Comparison of ENCODE assay signal across 24 mouse cellular contexts in the genomic region with DNA sequence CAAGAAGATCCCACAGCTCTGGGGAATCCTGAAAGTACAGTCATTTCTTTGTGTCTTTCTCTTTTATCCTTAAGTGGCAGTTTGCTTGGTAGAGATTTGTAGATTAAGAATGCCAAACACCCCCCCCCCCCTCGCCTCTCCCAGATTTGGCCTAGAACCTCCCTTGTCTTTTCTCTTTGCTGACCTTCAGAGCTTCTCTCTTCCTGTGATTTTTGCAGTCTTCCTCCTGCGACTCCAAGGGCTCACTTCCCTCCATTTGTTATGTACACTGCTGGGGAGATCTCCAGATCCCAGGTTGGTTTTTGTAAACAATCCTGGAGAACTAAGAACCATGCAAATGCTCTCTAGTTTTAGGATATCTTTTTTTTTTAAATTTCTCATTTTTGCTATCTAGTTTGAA. TPM values are rescaled to one million over a fixed set of nuclear protein-coding genes. Genes with fewer than 3 reads are reported as not detected.
A peak's percentile ranks its signal among the peaks of the same experiment; 100 is the strongest.
DNase-seq lines count a peak whose midpoint lies in the region; ATAC-seq and TF ChIP-seq lines count a peak whose summit lies in the region.
"Had no signal": no experiment of that assay in that cellular context is flagged by ENCODE, and none has a peak within 500 bp of the region (broad histone marks: within the 10 kb centered on the region; RNA-seq: fewer than 3 reads in every experiment).

No protein-coding gene starts in this region.

- no peak overlapping the region for H3K4me2 ChIP-seq in lung, embryonic 14.5 days
- H3K4me2 ChIP-seq: embryonic facial prominence, embryonic 12.5 days; embryonic facial prominence, embryonic 15.5 days; forebrain, embryonic 12.5 days; forebrain, embryonic 15.5 days; hindbrain, embryonic 14.5 days had no signal

- H3K9me3 ChIP-seq in lung, embryonic 14.5 days (ENCODE audit: low read depth, low read length) = no peaks in the 10 kb centered on the region
- no peaks in the 10 kb centered on the region for H3K9me3 ChIP-seq in ES-Bruce4 (replicated peaks; ENCODE audit: control insufficient read depth, insufficient read depth, low read length, poor library complexity, severe bottlenecking)
- H3K9me3 ChIP-seq: embryonic facial prominence, embryonic 12.5 days; embryonic facial prominence, embryonic 15.5 days; forebrain, embryonic 12.5 days; forebrain, embryonic 15.5 days; heart, embryonic 10.5 days had no signal

- H3K9ac ChIP-seq in lung, embryonic 14.5 days = no peak overlapping the region
- H3K9ac ChIP-seq in ES-Bruce4 (ENCODE audit: low read depth, poor library complexity, severe bottlenecking) = no peak overlapping the region
- H3K9ac ChIP-seq: embryonic facial prominence, embryonic 12.5 days; embryonic facial prominence, embryonic 15.5 days; forebrain, embryonic 12.5 days; forebrain, embryonic 15.5 days; hindbrain, embryonic 14.5 days had no signal

- TF ChIP-seq EP300 in ES-Bruce4 (IDR thresholded peaks at IDR 0.05; ENCODE audit: insufficient read depth, low read depth, low read length) = 0 out of 2 replicates have a peak, but pooled peaks have one; percentile 8

- no peaks in the 10 kb centered on the region for H3K27me3 ChIP-seq in lung, embryonic 14.5 days (ENCODE audit: insufficient read depth, low read length)
- no peaks in the 10 kb centered on the region for H3K27me3 ChIP-seq in ES-Bruce4 (ENCODE audit: control insufficient read depth, insufficient read depth, low read length, poor library complexity, severe bottlenecking)
- H3K27me3 ChIP-seq: embryonic facial prominence, embryonic 12.5 days; embryonic facial prominence, embryonic 15.5 days; forebrain, embryonic 12.5 days; forebrain, embryonic 15.5 days had no signal

- H3K4me1 ChIP-seq in lung, embryonic 14.5 days (ENCODE audit: insufficient read depth) = peaks cover 15% of the 10 kb centered on the region; the same call in 1 of the 2 replicates
- peaks cover 8% of the 10 kb centered on the region for H3K4me1 ChIP-seq in ES-Bruce4 (ENCODE audit: control insufficient read depth, insufficient read depth, low read length)

- no peaks in the 10 kb centered on the region for H3K36me3 ChIP-seq in lung, embryonic 14.5 days (ENCODE audit: insufficient read depth)
- H3K36me3 ChIP-seq in ES-Bruce4 (ENCODE audit: control insufficient read depth, insufficient read depth, low read length, poor library complexity, severe bottlenecking) = no peaks in the 10 kb centered on the region
- H3K36me3 ChIP-seq: embryonic facial prominence, embryonic 12.5 days; embryonic facial prominence, embryonic 15.5 days; forebrain, embryonic 12.5 days; forebrain, embryonic 15.5 days; heart, embryonic 10.5 days had no signal

- H3K27ac ChIP-seq in lung, embryonic 14.5 days (ENCODE audit: low read depth) = 0 out of 2 replicates have a peak overlapping the region, but pooled peaks have one; percentile 9
- H3K27ac ChIP-seq in ES-Bruce4 (ENCODE audit: insufficient read depth, low read length) = peak overlapping the region; percentile 96
- H3K27ac ChIP-seq: embryonic facial prominence, embryonic 12.5 days; embryonic facial prominence, embryonic 15.5 days; forebrain, embryonic 12.5 days; forebrain, embryonic 15.5 days; heart, embryonic 10.5 days; hindbrain, embryonic 14.5 days had no signal

- 20% methylated on average over 2 of the region's 2 CpGs for whole genome bisulfite sequencing in lung, embryonic 14.5 days

- TF ChIP-seq POLR2A in ES-Bruce4 (IDR thresholded peaks at IDR 0.05; ENCODE audit: insufficient read depth, low read length) = no peak

- peak; percentile 19 for DNase-seq in heart, adult 11 months
- no peak for DNase-seq in heart, adult 9 months (ENCODE audit: low spot score in 2 of 2)
- DNase-seq in lung, embryonic 14.5 days = no peak
- no peak for DNase-seq in lung, postnatal 25 days (ENCODE audit: low spot score)
- DNase-seq in R1 (ENCODE audit: low read depth, low spot score) = peak; percentile 90
- DNase-seq in urinary bladder, postnatal 10 days (ENCODE audit: low spot score) = no peak
- DNase-seq in kidney, adult 9 months = no peak
- DNase-seq: adrenal gland, postnatal 10 days; adrenal gland, postnatal 36 days; B cell, adult 2 months; cerebellum, adult 18-20 months; cerebellum, adult 9-10 months; cerebellum, postnatal 14 days; gastrocnemius, postnatal 14 days; heart, adult 18-20 months; kidney, adult 2 months had no signal

- no peak for ATAC-seq in lung, embryonic 14.5 days (ENCODE audit: insufficient read depth)
- ATAC-seq: forebrain, embryonic 15.5 days; intestine, postnatal 0 days had no signal

- H3K4me3 ChIP-seq in lung, embryonic 14.5 days (ENCODE audit: low read depth, low read length) = no peak overlapping the region
- H3K4me3 ChIP-seq in ES-Bruce4 (ENCODE audit: low read depth, low read length) = no peak overlapping the region
- H3K4me3 ChIP-seq: embryonic facial prominence, embryonic 12.5 days; embryonic facial prominence, embryonic 15.5 days; forebrain, embryonic 12.5 days; forebrain, embryonic 15.5 days; heart, embryonic 10.5 days had no signal

- TF ChIP-seq CTCF in lung, embryonic 14.5 days (IDR thresholded peaks at IDR 0.05; ENCODE audit: low read depth) = no peak
- no peak for TF ChIP-seq CTCF in ES-Bruce4 (IDR thresholded peaks at IDR 0.05; ENCODE audit: low read depth, low read length)

RNA-seq across cellular contexts. Expression of a gene that starts 45.7 kb away (rescaled TPM):
- 15.7 and 17.0 TPM in 2 replicates for polyA plus RNA-seq in lung, embryonic 14.5 days (2014; fragmentation: Nextera tagmentation; extraction: Ambion mirVana)
- 42.5 and 50.0 TPM in 2 replicates for polyA plus RNA-seq in ES-Bruce4 (2011; ENCODE audit: insufficient read depth, insufficient read length, low read depth, missing spikeins)

Comparison
In these comparisons a context has a peak if more than half of its experiments do, and no peak if none do; other contexts are left out.
1. DNase-seq: peak in heart, adult 11 months (single experiment) and R1 (single experiment); none in heart, adult 9 months (0 of 2), lung, embryonic 14.5 days (single experiment), lung, postnatal 25 days (single experiment), urinary bladder, postnatal 10 days (single experiment) and kidney, adult 9 months (single experiment).